Mouse (Mus musculus) left cerebral cortex, postnatal 36 days (tissue): Measurements from ENCODE around the gene Klhl3. TPM values are rescaled to one million over a fixed set of nuclear protein-coding genes. Genes with fewer than 3 reads are reported as not detected.

ENCODE experiments used
- DNase-seq, 2 experiments: peaks; one replicate each; pipeline ENCODE4 v3.0.0; 2021 to 2022; ENCODE audit warnings: low spot score in 2 of 2, mixed read lengths in 1 of 2
- intact Hi-C: fragments of 180-260 bp; cut with DNase I; formaldehyde crosslinking; loops from one replicate; pipeline ENCODE4 v1.15.1; 2025
- microRNA-seq: library from miRNA; unstranded; fragments of <30 nt; microRNA quantifications from one replicate; pipeline ENCODE4 v1.2.0, GENCODE M21; 2022
- total RNA-seq, 2 experiments: library from RNA; stranded (reverse); gene quantifications; 2 replicates each; pipeline ENCODE4 v1.2.3; 2021

Klhl3 gene
- total RNA-seq, 2 experiments from 2014 or later = 27.8 to 38.4 TPM

GRCm38 (mm10) chr13:57996536-57996935, 116.9 kb downstream of the Klhl3 start:
- DNase-seq = no peak
- intact Hi-C loops = no loop called here

GRCm38 (mm10) chr13:57995864-57996263, 117.5 kb downstream of the Klhl3 start:
- DNase-seq = no peak
- intact Hi-C loops = no loop called here

GRCm38 (mm10) chr13:57984637-57985036, 128.8 kb downstream of the Klhl3 start:
- intact Hi-C loops = no loop called here
- DNase-seq = peak in 1 of 2 experiments; percentile 22

GRCm38 (mm10) chr13:57984163-57984562, 129.2 kb downstream of the Klhl3 start:
- no peak for DNase-seq
- intact Hi-C loops = no loop called here

- DNase-seq = no peak
- intact Hi-C loops = no loop called here
These were observed 130.1 kb downstream of the Klhl3 start for GRCm38 (mm10) chr13:57983330-57983729.

- intact Hi-C loops = no loop called here
- peak; percentile 42 to 52 for DNase-seq
These were observed 130.5 kb downstream of the Klhl3 start for GRCm38 (mm10) chr13:57982904-57983303.

- intact Hi-C loops = no loop called here
- DNase-seq = no peak
These were observed 132.7 kb downstream of the Klhl3 start for GRCm38 (mm10) chr13:57980679-57981078.

GRCm38 (mm10) chr13:57980071-57980470, 133.3 kb downstream of the Klhl3 start:
- intact Hi-C loops = no loop called here
- no peak for DNase-seq

GRCm38 (mm10) chr13:57978931-57979330, 134.5 kb downstream of the Klhl3 start:
- DNase-seq = no peak
- intact Hi-C loops = no loop called here

- DNase-seq = no peak
- intact Hi-C loops = no loop called here
These were observed 135.7 kb downstream of the Klhl3 start for GRCm38 (mm10) chr13:57977721-57978120.

GRCm38 (mm10) chr13:57965658-57966057, 147.7 kb downstream of the Klhl3 start:
- intact Hi-C loops = no loop called here
- DNase-seq = no peak

- intact Hi-C loops = no loop called here
- DNase-seq = no peak
These were observed 153.1 kb downstream of the Klhl3 start for GRCm38 (mm10) chr13:57960254-57960653.

- no peak for DNase-seq
- intact Hi-C loops = no loop called here
These were observed 153.6 kb downstream of the Klhl3 start for GRCm38 (mm10) chr13:57959806-57960205.

Small RNA genes within 50 kb of the gene (microRNA-seq; reads per million reads assigned to microRNA genes)
- gene Mir874 = 2,046 reads per million, percentile 85 among the genes with 10 or more reads in this experiment

Other genes with a start within 250 kb of the Klhl3 start
- 100 to 1,000 TPM; 269 to 303 TPM for gene Spock1, start 205.3 kb downstream of the Klhl3 start, total RNA-seq
- 100 to 1,000 TPM; 118 to 134 TPM for gene Hnrnpa0, start 15.0 kb upstream of the Klhl3 start, total RNA-seq
- gene Idnk, start 44.1 kb upstream of the Klhl3 start, total RNA-seq = 10 to 100 TPM; 27.0 to 27.1 TPM
- 100 to 1,000 TPM; 137 to 144 TPM for gene Ubqln1, start 102.1 kb upstream of the Klhl3 start, total RNA-seq
- 10 to 100 TPM; 17.3 to 19.1 TPM for gene Gkap1, start 162.1 kb upstream of the Klhl3 start, total RNA-seq
- gene Kif27, start 245.5 kb upstream of the Klhl3 start, total RNA-seq = 1 to 10 TPM; 2.7 to 3.2 TPM